Mouse (Mus musculus) liver, embryonic 14.5 days (tissue): Measurements from ENCODE around the gene Itpa. TPM values are rescaled to one million over a fixed set of nuclear protein-coding genes. Genes with fewer than 3 reads are reported as not detected.

ENCODE experiments used
- ATAC-seq: fragments of 200-750 bp; cut with Nextera tagmentation; 2 replicates; pipeline ENCODE4 v1.8.0; 2017; ENCODE audit warnings: moderate number of reproducible peaks, mild to moderate bottlenecking, moderate library complexity; ENCODE audit not compliant: insufficient read depth
- DNase-seq, 3 experiments: peaks; one replicate each; pipeline ENCODE4 v3.0.0-alpha.2; 2012 to 2013; ENCODE audit warnings: low read depth in 3 of 3, low spot score in 3 of 3
- H3K27ac ChIP-seq: fragments of 300-500 bp; sonication (generic); 2 replicates; pipeline ENCODE4 v1.5.1; 2014; ENCODE audit warnings: moderate library complexity, mild to moderate bottlenecking, control low read depth, inconsistent platforms
- H3K27me3 ChIP-seq: fragments of 300-500 bp; sonication (generic); 2 replicates; pipeline ENCODE4 v1.6.1; 2014; ENCODE audit warnings: mild to moderate bottlenecking, low read length, moderate library complexity; ENCODE audit not compliant: control insufficient read depth, insufficient read depth
- H3K36me3 ChIP-seq: fragments of 300-500 bp; sonication (generic); replicated peaks from 2 replicates; pipeline ENCODE4 v1.6.1; 2014; ENCODE audit warnings: low read depth; ENCODE audit not compliant: control insufficient read depth, insufficient read depth
- H3K4me1 ChIP-seq, 2 experiments: fragments of 200-500 bp in 1 of 2; fragments of 300-500 bp in 1 of 2; sonication (generic) in 1 of 2; replicated peaks; 2 replicates each; pipeline ENCODE4 v1.6.1; 2012 to 2014; ENCODE audit warnings: antibody characterized with exemption in 1 of 2, inconsistent platforms in 1 of 2, low read length in 1 of 2; ENCODE audit not compliant: control insufficient read depth in 2 of 2, insufficient read depth in 2 of 2
- H3K4me2 ChIP-seq: fragments of 300-500 bp; sonication (generic); 2 replicates; pipeline ENCODE4 v1.6.1; 2014; ENCODE audit warnings: low read depth, mild to moderate bottlenecking, control low read depth, moderate library complexity
- H3K4me3 ChIP-seq, 2 experiments: fragments of 200-500 bp in 1 of 2; fragments of 300-500 bp in 1 of 2; sonication (generic) in 1 of 2; 2 replicates each; pipeline ENCODE4 v1.5.1; 2012 to 2014; ENCODE audit warnings: low read depth in 2 of 2, low read length in 2 of 2, mild to moderate bottlenecking in 2 of 2, control low read depth in 1 of 2, inconsistent platforms in 1 of 2, moderate library complexity in 1 of 2; ENCODE audit not compliant: insufficient read depth in 1 of 2
- H3K9ac ChIP-seq: fragments of 300-500 bp; sonication (generic); replicated peaks from 2 replicates; pipeline ENCODE4 v1.6.1; 2014; ENCODE audit warnings: mild to moderate bottlenecking, control low read depth, moderate library complexity
- H3K9me3 ChIP-seq: fragments of 300-500 bp; sonication (generic); 2 replicates; pipeline ENCODE4 v1.6.1; 2016; ENCODE audit warnings: low read length, mixed read lengths; ENCODE audit not compliant: control insufficient read depth
- CTCF ChIP-seq: IDR thresholded peaks from 2 replicates; pipeline ENCODE4 v1.5.1; 2016; ENCODE audit warnings: antibody characterized with exemption, low read depth, control low read depth
- EP300 ChIP-seq: IDR thresholded peaks from 2 replicates; pipeline ENCODE4 v1.6.1; 2016; ENCODE audit warnings: antibody characterized with exemption, low read depth
- WGBS: fragments of 180-500 bp; shearing (Covaris S2); extraction: QIAGEN DNeasy Blood & Tissue Kit; methylation state at CpG from one replicate; pipeline ENCODE4 v1.1.7; 2014; ENCODE audit not compliant: insufficient replicate concordance; 5-methylcytosine and 5-hydroxymethylcytosine counted together
- polyA plus RNA-seq, 2 experiments: library from polyadenylated mRNA; depleted of rRNA in 1 of 2; stranded (reverse) in 1 of 2; unstranded in 1 of 2; fragments of >200 nt; fragmentation: Nextera tagmentation in 1 of 2; extraction: Ambion mirVana in 1 of 2; gene quantifications; 2 replicates each; pipeline versions ENCODE4 v1.2.1 to v1.2.3; 2012 to 2014

Gene Itpa
- polyA plus RNA-seq, 2 experiments: 35.0 to 51.4 TPM

GRCm38 (mm10) chr2:130638101-130638611, 29.3 kb upstream of the Itpa start:
- no peak for DNase-seq
- Histone ChIP-seq H3K4me2 (peak overlapping the region; percentile 16), H3K36me3 (no peaks in the 10 kb centered on the region), H3K27me3 (peaks cover 49% of the 10 kb centered on the region), H3K9me3 (no peaks in the 10 kb centered on the region), H3K27ac (no peak overlapping the region), H3K9ac (no peak overlapping the region), H3K4me1 (peaks cover 3 to 5% of the 10 kb centered on the region in 2 experiments), H3K4me3 (no peak overlapping the region)
- TF ChIP-seq CTCF (no peak), EP300 (no peak)
- ATAC-seq: no peak
- WGBS: 33% methylated on average over 16 of the region's 16 CpGs

GRCm38 (mm10) chr2:130639276-130639675, 28.1 kb upstream of the Itpa start:
- DNase-seq: no peak
- peaks cover 3 to 5% of the 10 kb centered on the region in 2 experiments for H3K4me1 ChIP-seq
- TF ChIP-seq CTCF (no peak), EP300 (no peak)
- H3K27me3 ChIP-seq: peaks cover 41% of the 10 kb centered on the region
- no peak for ATAC-seq
- H3K4me3 ChIP-seq: no peak overlapping the region
- WGBS: 74% methylated on average over 6 of the region's 6 CpGs
- no peak overlapping the region for H3K4me2 ChIP-seq
- H3K9me3 ChIP-seq: no peaks in the 10 kb centered on the region
- H3K27ac ChIP-seq: no peak overlapping the region
- H3K9ac ChIP-seq: no peak overlapping the region
- no peaks in the 10 kb centered on the region for H3K36me3 ChIP-seq

GRCm38 (mm10) chr2:130641351-130642025, 25.9 kb upstream of the Itpa start:
- Histone ChIP-seq H3K4me1 (peaks cover 3 to 5% of the 10 kb centered on the region in 2 experiments), H3K27ac (no peak overlapping the region), H3K9me3 (no peaks in the 10 kb centered on the region), H3K4me2 (peak overlapping the region; percentile 86), H3K36me3 (no peaks in the 10 kb centered on the region), H3K9ac (no peak overlapping the region), H3K27me3 (peaks cover 18% of the 10 kb centered on the region), H3K4me3 (no peak overlapping the region)
- DNase-seq (no peak), ATAC-seq (no peak)
- 54% methylated on average over 6 of the region's 6 CpGs for WGBS
- TF ChIP-seq CTCF: no peak
- TF ChIP-seq EP300: no peak

- peak overlapping the region; percentile 60 to 64 for H3K4me3 ChIP-seq
- H3K27me3 ChIP-seq: peaks cover 11% of the 10 kb centered on the region
- H3K27ac ChIP-seq: no peak overlapping the region
- DNase-seq: no peak
- H3K9me3 ChIP-seq: no peaks in the 10 kb centered on the region
- no peaks in the 10 kb centered on the region for H3K36me3 ChIP-seq
- TF ChIP-seq EP300 (no peak), CTCF (no peak)
- peak; percentile 34 for ATAC-seq
- H3K4me2 ChIP-seq: peak overlapping the region; percentile 86
- peak overlapping the region; percentile 66 for H3K9ac ChIP-seq
- WGBS: 1% methylated on average over 25 of the region's 27 CpGs
- H3K4me1 ChIP-seq: peaks cover 3 to 5% of the 10 kb centered on the region in 2 experiments
Measured at GRCm38 (mm10) chr2:130642197-130642660, 25.2 kb upstream of the Itpa start.

- DNase-seq: peak; percentile 80 to 82 (median 82)
- Histone ChIP-seq H3K4me3 (peak within 1 kb of the TSS; percentile 60 to 64), H3K9ac (peak within 1 kb of the TSS; percentile 66), H3K4me1 (peaks cover 3 to 5% of the 10 kb centered on the region in 2 experiments), H3K9me3 (no peaks in the 10 kb centered on the region), H3K36me3 (no peaks in the 10 kb centered on the region), H3K27me3 (peaks cover 5% of the 10 kb centered on the region), H3K4me2 (peak within 1 kb of the TSS; percentile 86), H3K27ac (peak within 1 kb of the TSS; percentile 21; the same call in 1 of the 2 replicates)
- ATAC-seq: peak; percentile 97
- no peak for TF ChIP-seq EP300
- no peak for TF ChIP-seq CTCF
- WGBS: 4% methylated on average over 37 of the region's 40 CpGs
Measured at GRCm38 (mm10) chr2:130642684-130643369, 24.6 kb upstream of the Itpa start, which contains the start of gene Lzts3. Gene Lzts3, minus strand, starts transcription at chr2:130642803.
